Mouse (Mus musculus) heart, embryonic 15.5 days (tissue): ENCODE results near the gene Mid1. TPM values are rescaled to one million over a fixed set of nuclear protein-coding genes. Genes with fewer than 3 reads are reported as not detected.

ENCODE experiments used
- ATAC-seq: fragments of 200-750 bp; cut with Nextera tagmentation; replicated peaks from 2 replicates; pipeline ENCODE4 v1.8.0; 2017; ENCODE audit warnings: low read depth, moderate TSS enrichment; ENCODE audit not compliant: insufficient number of reproducible peaks, insufficient read depth, low FRiP score
- H3K27ac ChIP-seq: fragments of 300-500 bp; sonication (generic); 2 replicates; pipeline ENCODE4 v1.5.1; 2015; ENCODE audit warnings: mild to moderate bottlenecking, inconsistent platforms
- H3K27me3 ChIP-seq: fragments of 300-500 bp; sonication (generic); 2 replicates; pipeline ENCODE4 v1.6.1; 2015; ENCODE audit warnings: inconsistent platforms
- H3K36me3 ChIP-seq: fragments of 300-500 bp; sonication (generic); 2 replicates; pipeline ENCODE4 v1.6.1; 2015; ENCODE audit warnings: mild to moderate bottlenecking, inconsistent platforms
- H3K4me1 ChIP-seq: fragments of 300-500 bp; sonication (generic); replicated peaks from 2 replicates; pipeline ENCODE4 v1.6.1; 2015; ENCODE audit warnings: inconsistent platforms
- H3K4me2 ChIP-seq: fragments of 300-500 bp; sonication (generic); 2 replicates; pipeline ENCODE4 v1.6.1; 2015; ENCODE audit warnings: inconsistent platforms, mild to moderate bottlenecking, moderate library complexity
- H3K4me3 ChIP-seq: fragments of 300-500 bp; sonication (generic); 2 replicates; pipeline ENCODE4 v1.5.1; 2015; ENCODE audit warnings: mild to moderate bottlenecking, inconsistent platforms
- H3K9ac ChIP-seq: fragments of 300-500 bp; sonication (generic); 2 replicates; pipeline ENCODE4 v1.6.1; 2015; ENCODE audit warnings: mild to moderate bottlenecking, inconsistent platforms
- H3K9me3 ChIP-seq: fragments of 300-500 bp; sonication (generic); replicated peaks from 2 replicates; pipeline ENCODE4 v1.6.1; 2016; ENCODE audit warnings: inconsistent platforms
- WGBS: fragments of 180-500 bp; shearing (Covaris S2); methylation state at CpG from one replicate; pipeline ENCODE4 v1.1.7; 2015; ENCODE audit warnings: mixed read lengths; 5-methylcytosine and 5-hydroxymethylcytosine counted together
- polyA plus RNA-seq: library from polyadenylated mRNA; unstranded; fragments of >200 nt; fragmentation: Nextera tagmentation; extraction: Ambion mirVana; gene quantifications from 2 replicates; pipeline ENCODE4 v1.2.1, GENCODE M21; 2015

Mid1 gene
- 4.9 and 7.4 TPM in 2 replicates for polyA plus RNA-seq

DNA sequence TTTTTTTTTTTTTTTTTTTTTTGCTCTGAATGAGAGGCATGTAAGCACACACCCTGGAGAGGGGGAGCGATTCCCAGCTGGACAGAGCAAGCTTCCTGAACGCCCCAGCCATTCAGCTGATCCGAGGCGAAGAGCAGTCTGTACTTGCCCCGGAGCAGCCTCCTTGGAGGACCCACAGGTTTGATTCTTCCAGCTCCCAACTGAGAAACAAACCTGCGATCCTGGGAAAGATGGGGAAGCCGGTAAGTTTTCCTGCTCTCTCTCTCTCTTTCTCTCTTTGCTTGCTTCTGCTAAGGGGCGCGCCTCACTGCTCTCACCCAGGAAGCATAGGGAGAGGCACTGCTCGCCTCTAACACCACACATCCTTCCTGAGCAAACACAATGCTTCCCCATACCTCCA is at the start of gene Mid1:
Gene Mid1, plus strand, starts transcription at position 69 of the 400 bp plus-strand sequence.
- no peak for ATAC-seq
- Histone ChIP-seq H3K27ac (peak within 1 kb of the TSS; percentile 68), H3K4me2 (peak within 1 kb of the TSS; percentile 53), H3K9me3 (no peaks in the 10 kb centered on the region), H3K4me1 (no peaks in the 10 kb centered on the region), H3K27me3 (no peaks in the 10 kb centered on the region), H3K9ac (peak within 1 kb of the TSS; percentile 46; the same call in 1 of the 2 replicates), H3K36me3 (no peaks in the 10 kb centered on the region), H3K4me3 (peak within 1 kb of the TSS; percentile 54)
- 15% methylated on average over 10 of the region's 10 CpGs for WGBS

DNA sequence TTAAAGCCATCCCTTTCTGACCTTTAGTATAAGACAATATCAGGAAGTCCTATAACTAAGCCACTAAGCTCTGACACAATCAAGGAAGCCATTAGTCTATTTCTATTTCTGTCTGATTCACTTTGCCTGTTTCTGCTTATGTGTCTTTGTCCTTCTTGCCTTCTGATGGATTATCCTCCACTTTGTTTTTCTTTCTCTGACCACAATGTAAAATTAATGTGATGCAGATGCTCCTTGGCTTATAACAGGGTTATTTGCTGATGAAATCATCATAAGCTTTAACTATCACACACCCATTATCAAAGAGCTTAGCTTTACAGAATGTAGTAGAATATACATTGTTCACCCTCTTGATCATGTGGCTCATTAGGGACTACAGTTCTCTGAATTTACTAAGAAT is 11.9 kb upstream of the Mid1 start:
- Histone ChIP-seq H3K4me1 (no peaks in the 10 kb centered on the region), H3K27me3 (no peaks in the 10 kb centered on the region), H3K4me3 (no peak overlapping the region), H3K36me3 (no peaks in the 10 kb centered on the region), H3K9me3 (no peaks in the 10 kb centered on the region), H3K27ac (no peak overlapping the region), H3K4me2 (no peak overlapping the region), H3K9ac (no peak overlapping the region)
- ATAC-seq = no peak

DNA sequence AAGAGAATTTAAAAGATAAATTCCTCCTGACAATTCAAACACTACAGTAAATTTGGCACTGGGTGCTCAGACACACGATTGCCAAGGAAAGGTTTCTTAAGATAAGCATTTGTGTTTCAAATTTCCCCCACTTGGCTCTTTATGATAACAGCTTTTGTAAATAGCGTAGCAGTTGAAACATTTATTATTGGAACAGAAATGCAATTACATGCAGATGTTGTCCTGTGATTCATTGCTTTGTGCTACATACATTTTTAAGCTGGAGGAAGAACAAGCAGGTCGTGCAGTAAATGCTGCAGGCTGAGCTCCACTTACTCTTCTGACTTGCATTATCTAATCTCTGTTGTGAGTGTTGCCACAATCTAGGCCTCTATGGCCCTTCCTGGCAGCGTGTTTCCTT is 8.7 kb upstream of the Mid1 start:
- no peak overlapping the region for H3K27ac ChIP-seq
- no peaks in the 10 kb centered on the region for H3K36me3 ChIP-seq
- WGBS = 27% methylated on average over 4 of the region's 4 CpGs
- H3K9me3 ChIP-seq = no peaks in the 10 kb centered on the region
- H3K4me2 ChIP-seq = no peak overlapping the region
- no peak overlapping the region for H3K9ac ChIP-seq
- no peaks in the 10 kb centered on the region for H3K4me1 ChIP-seq
- H3K27me3 ChIP-seq = no peaks in the 10 kb centered on the region
- H3K4me3 ChIP-seq = no peak overlapping the region
- no peak for ATAC-seq

- WGBS = 27% methylated on average over 8 of the region's 8 CpGs
- Histone ChIP-seq H3K9me3 (no peaks in the 10 kb centered on the region), H3K4me3 (peak overlapping the region; percentile 54), H3K9ac (peak overlapping the region; percentile 46; the same call in 1 of the 2 replicates), H3K4me1 (no peaks in the 10 kb centered on the region), H3K4me2 (peak overlapping the region; percentile 53), H3K27me3 (no peaks in the 10 kb centered on the region), H3K27ac (peak overlapping the region; percentile 68; the same call in 1 of the 2 replicates), H3K36me3 (no peaks in the 10 kb centered on the region)
- no peak for ATAC-seq
Measured at GRCm38 (mm10) chrX:169685731-169686130, 732 bp downstream of the Mid1 start.

DNA sequence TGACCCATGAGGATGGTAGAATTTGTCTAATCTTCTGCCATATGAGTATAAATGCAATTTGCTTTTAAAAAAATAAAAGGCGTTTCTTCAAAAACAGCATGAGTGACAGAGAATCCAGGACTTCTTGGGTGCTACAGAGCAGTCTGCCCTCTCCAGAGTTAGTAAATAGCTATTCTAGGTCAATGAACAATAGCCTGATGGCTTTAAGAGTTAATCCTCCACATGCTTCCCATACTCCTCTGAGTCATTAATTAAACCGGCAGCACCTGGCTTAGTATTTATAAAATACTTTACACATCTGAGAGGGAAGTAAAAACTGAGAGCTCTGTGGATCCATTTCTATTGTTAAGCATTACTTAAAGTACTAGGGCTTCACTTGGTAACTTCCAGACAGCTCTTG is 6.2 kb downstream of the Mid1 start:
- H3K27ac ChIP-seq = peak overlapping the region; percentile 66
- H3K36me3 ChIP-seq = no peaks in the 10 kb centered on the region
- 55% methylated on average over 2 of the region's 2 CpGs for whole genome bisulfite sequencing
- no peak for ATAC-seq
- H3K4me3 ChIP-seq = no peak overlapping the region
- H3K9me3 ChIP-seq = no peaks in the 10 kb centered on the region
- H3K4me2 ChIP-seq = no peak overlapping the region
- H3K9ac ChIP-seq = no peak overlapping the region
- no peaks in the 10 kb centered on the region for H3K27me3 ChIP-seq
- no peaks in the 10 kb centered on the region for H3K4me1 ChIP-seq

DNA sequence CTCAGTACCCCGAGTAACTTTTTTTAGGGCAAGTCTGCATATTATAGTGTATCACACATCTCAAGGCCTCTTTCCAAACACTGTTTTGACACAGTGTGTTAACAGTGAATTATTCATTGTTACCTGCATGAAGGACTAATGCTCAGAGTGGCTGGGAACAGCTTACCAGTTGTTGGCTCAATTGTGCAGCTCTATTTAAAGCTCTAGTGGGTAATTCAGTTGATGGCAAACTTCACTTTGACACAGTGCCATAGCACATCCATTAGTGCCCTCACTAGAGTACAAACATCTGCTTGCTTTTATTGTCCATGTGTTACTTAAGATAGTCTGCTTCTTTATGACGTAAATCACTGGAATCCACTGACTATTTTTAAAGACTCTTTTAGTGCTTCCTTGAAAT is 6.7 kb downstream of the Mid1 start:
- H3K9ac ChIP-seq = no peak overlapping the region
- H3K4me3 ChIP-seq = no peak overlapping the region
- 38% methylated on average over 2 of the region's 2 CpGs for WGBS
- H3K4me2 ChIP-seq = no peak overlapping the region
- H3K27me3 ChIP-seq = no peaks in the 10 kb centered on the region
- H3K9me3 ChIP-seq = no peaks in the 10 kb centered on the region
- H3K36me3 ChIP-seq = no peaks in the 10 kb centered on the region
- H3K27ac ChIP-seq = peak overlapping the region; percentile 66
- H3K4me1 ChIP-seq = no peaks in the 10 kb centered on the region
- ATAC-seq = no peak; the same call in 1 of the 2 replicates

GRCm38 (mm10) chrX:169692225-169692909 is 7.4 kb downstream of the Mid1 start:
- Histone ChIP-seq H3K4me1 (no peaks in the 10 kb centered on the region), H3K9me3 (no peaks in the 10 kb centered on the region), H3K4me2 (peak overlapping the region; percentile 25; the same call in 1 of the 2 replicates), H3K27ac (peak overlapping the region; percentile 66), H3K27me3 (no peaks in the 10 kb centered on the region), H3K4me3 (no peak overlapping the region), H3K36me3 (no peaks in the 10 kb centered on the region), H3K9ac (no peak overlapping the region)
- 51% methylated on average over 6 of the region's 6 CpGs for WGBS
- ATAC-seq = no peak

DNA sequence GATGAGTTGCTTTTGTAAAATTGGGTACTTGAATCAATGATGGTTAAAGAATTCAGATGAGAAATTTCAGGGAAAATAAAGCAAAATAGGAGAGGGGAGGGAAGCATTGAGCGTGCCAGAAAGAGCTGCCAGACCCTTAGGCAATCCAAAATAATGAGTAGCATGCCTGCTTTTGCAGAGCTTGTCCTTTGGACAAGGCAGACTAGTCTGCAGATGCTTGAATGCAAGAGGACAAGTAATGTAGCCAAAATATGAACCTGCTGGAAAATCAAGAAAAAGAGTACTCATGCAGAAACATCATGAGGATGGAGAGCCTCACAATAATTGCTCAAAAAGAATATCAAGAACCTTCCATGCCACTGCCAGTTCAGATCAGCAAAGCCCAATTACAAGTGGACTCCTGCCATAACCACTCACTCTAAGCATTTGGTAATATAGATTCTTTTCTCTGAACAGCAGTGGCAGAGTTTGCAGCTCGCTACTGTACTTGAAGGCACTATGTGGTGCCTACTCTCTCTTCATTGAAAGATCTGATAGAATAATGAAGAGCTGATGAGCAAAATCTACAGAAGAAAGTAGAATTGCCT is 19.1 kb downstream of the Mid1 start:
- Histone ChIP-seq H3K4me1 (no peaks in the 10 kb centered on the region), H3K36me3 (no peaks in the 10 kb centered on the region), H3K4me2 (no peak overlapping the region), H3K27me3 (no peaks in the 10 kb centered on the region; the same call in 1 of the 2 replicates), H3K9me3 (no peaks in the 10 kb centered on the region), H3K9ac (no peak overlapping the region), H3K27ac (no peak overlapping the region), H3K4me3 (no peak overlapping the region)
- 85% methylated on average over 2 of the region's 2 CpGs for WGBS
- no peak for ATAC-seq

GRCm38 (mm10) chrX:169723511-169723910 is 38.5 kb downstream of the Mid1 start:
- 90% methylated on average over 1 of the region's 1 CpGs for WGBS
- H3K36me3 ChIP-seq = no peaks in the 10 kb centered on the region
- H3K27me3 ChIP-seq = no peaks in the 10 kb centered on the region
- ATAC-seq = no peak
- H3K9me3 ChIP-seq = no peaks in the 10 kb centered on the region
- H3K4me2 ChIP-seq = no peak overlapping the region
- H3K27ac ChIP-seq = no peak overlapping the region
- no peak overlapping the region for H3K4me3 ChIP-seq
- no peaks in the 10 kb centered on the region for H3K4me1 ChIP-seq
- H3K9ac ChIP-seq = no peak overlapping the region

DNA sequence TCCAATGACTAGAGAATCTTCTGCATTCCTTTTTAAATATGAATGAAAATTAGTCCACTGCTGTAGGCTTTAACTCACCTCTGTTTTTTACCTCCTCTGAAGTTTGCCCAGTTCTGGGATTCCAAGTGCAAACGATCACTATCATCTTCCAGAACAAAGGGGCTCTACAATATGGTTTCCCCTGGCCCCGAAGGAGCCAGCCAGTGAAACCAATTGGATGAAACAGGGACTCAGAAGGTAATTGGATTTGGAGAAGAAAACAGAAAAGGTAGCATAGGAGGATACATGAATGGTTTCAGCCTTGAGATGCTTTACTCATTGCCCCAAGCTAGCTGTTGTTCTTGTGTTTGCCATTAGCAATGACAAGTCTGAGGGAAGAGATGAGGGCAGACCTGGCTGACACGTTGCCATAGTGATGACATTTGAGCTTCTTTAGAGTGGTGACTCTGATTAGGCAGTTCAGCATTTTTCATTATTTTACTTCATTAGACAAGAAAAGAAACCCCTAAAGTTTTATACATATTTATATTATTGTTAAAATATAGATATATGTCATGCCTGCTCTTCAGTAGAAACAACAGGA is 50.5 kb downstream of the Mid1 start:
- Histone ChIP-seq H3K4me2 (no peak overlapping the region), H3K36me3 (no peaks in the 10 kb centered on the region), H3K27me3 (no peaks in the 10 kb centered on the region), H3K4me3 (no peak overlapping the region), H3K27ac (no peak overlapping the region), H3K9me3 (no peaks in the 10 kb centered on the region), H3K4me1 (no peaks in the 10 kb centered on the region), H3K9ac (no peak overlapping the region)
- WGBS = 66% methylated on average over 3 of the region's 3 CpGs
- no peak for ATAC-seq

GRCm38 (mm10) chrX:169758001-169758400 is 73.0 kb downstream of the Mid1 start:
- Histone ChIP-seq H3K9ac (no peak overlapping the region), H3K27me3 (no peaks in the 10 kb centered on the region), H3K9me3 (no peaks in the 10 kb centered on the region), H3K36me3 (no peaks in the 10 kb centered on the region), H3K4me1 (no peaks in the 10 kb centered on the region), H3K4me2 (no peak overlapping the region), H3K27ac (no peak overlapping the region), H3K4me3 (no peak overlapping the region)
- no peak for ATAC-seq
- 50% methylated on average over 3 of the region's 3 CpGs for WGBS
